Mouse (Mus musculus) liver, postnatal 0 days (tissue): ENCODE results near the gene Adprhl1.

Experiments used
- CTCF ChIP-seq: sonication (generic); IDR thresholded peaks from 2 replicates; pipeline ENCODE4 v1.5.1; 2016; ENCODE audit warnings: antibody characterized with exemption, low read depth
- EP300 ChIP-seq: IDR thresholded peaks from 2 replicates; pipeline ENCODE4 v1.6.1; 2016; ENCODE audit warnings: antibody characterized with exemption, low read depth, mild to moderate bottlenecking

DNA sequence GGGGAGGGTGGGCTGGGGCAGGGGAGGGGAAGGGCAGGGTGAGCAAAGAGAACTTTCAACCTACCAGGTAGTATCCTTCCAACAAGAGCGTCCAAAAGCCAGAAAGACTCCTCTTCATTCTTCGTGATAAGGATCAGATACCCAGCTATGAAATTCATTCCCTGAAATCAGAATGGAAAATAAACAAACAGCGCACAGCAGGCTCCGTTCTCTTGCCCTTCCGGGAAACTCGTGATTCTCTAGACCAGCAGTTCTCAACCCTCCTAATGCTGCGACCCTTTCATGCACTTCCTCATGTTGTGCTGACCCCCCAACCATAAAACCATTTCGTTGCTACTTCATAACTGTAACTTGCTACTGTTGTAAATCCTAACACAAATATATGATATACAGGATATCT, 67.1 kb downstream of the Adprhl1 start:
- TF ChIP-seq CTCF, result no peak
- no peak for TF ChIP-seq EP300
